Mouse (Mus musculus) frontal cortex, adult (tissue): ENCODE data around the gene Mcrip2.

Experiments used
- ATAC-seq: cut with Nextera tagmentation; 2 replicates; pipeline ENCODE4 v1.9.2; 2017; ENCODE audit warnings: mild to moderate bottlenecking, moderate library complexity, mixed read lengths; ENCODE audit not compliant: low TSS enrichment

Gene Mcrip2

GRCm38 (mm10) chr17:25868601-25869191 lies at the start of gene Mcrip2:
Gene Mcrip2 (minus strand): TSS chr17:25868764.
- peak; percentile 86 for ATAC-seq

- ATAC-seq = no peak
Measured at GRCm38 (mm10) chr17:25918037-25918750, 49.6 kb upstream of the Mcrip2 start.

GRCm38 (mm10) chr17:25916931-25917647 lies 48.5 kb upstream of the Mcrip2 start:
- ATAC-seq = no peak

- ATAC-seq = no peak
Measured at GRCm38 (mm10) chr17:25914295-25914694, 45.7 kb upstream of the Mcrip2 start.

DNA sequence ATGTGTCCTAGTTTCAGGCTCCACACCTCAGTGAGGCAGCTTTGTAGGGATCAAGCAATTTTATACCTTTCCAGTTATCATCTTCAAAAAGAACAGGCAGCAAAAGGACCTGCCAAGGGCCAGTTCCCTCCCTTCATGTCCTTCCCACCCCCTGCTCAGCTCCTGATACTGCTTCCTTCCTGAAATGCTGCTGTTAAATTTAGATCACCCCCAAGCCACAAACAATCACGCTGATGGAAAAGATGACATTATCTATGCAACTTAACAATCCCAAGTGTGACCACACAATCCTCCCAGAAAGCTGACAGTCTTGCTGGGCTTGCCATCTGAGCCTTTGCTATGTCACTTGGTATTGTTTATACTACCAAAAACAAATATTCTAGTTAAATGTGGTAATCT lies 45.3 kb upstream of the Mcrip2 start:
- no peak for ATAC-seq

DNA sequence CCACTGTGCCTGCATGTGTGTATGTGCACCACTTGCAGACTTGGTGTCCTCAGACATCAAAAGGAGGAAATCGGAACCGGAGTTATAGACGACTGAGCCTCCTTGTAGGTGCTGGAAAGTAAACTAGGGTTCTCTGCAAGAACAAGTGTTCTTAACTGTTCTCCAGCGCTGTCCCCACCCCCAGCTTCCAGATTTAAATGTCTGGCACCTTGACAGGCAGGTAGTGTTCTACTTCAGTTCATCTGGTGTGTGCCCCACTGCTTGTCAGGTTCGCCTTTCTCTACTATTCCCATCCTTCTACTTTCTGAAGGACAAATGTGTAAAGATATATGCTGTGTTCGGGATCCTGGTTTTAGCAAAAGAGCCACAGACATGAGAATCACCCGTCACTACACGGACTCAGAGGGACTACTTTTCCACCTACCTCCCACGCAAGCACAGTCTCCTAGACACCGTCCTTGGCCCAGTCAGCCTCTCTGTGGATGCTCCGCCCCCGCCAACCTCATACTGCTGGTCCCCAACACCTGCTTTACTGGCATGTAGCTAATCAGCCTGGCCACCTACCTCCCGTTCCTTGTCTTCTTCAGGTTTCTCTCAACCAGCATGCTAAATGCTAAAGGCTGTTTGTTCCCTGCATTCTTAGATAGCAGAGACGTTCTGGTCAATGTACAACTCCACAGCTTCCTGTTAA lies 44.8 kb upstream of the Mcrip2 start:
- peak; percentile 78 for ATAC-seq

- ATAC-seq = no peak
Measured at GRCm38 (mm10) chr17:25911816-25912215, 43.3 kb upstream of the Mcrip2 start.

GRCm38 (mm10) chr17:25907640-25908039 lies 39.1 kb upstream of the Mcrip2 start:
- ATAC-seq = peak; percentile 76; the same call in 1 of the 2 replicates

DNA sequence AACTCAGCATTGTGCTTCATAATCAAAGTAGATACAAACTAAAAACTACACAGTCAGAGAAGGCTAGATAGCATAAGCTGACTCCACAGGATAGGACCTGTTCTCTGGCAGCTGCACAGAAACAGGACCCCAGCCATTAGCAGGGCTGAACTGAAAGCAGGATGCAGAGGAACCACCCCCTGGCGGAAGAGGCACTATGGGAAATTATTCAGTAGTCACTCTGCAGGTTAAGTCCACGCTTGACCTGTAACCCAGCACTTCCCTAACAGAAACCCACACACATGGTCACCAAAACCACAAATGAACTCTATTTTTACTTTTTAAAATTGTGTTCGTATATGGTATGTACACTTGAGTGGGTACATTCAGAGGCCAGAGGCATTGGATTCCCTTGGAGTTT lies 34.5 kb upstream of the Mcrip2 start:
- ATAC-seq = no peak

DNA sequence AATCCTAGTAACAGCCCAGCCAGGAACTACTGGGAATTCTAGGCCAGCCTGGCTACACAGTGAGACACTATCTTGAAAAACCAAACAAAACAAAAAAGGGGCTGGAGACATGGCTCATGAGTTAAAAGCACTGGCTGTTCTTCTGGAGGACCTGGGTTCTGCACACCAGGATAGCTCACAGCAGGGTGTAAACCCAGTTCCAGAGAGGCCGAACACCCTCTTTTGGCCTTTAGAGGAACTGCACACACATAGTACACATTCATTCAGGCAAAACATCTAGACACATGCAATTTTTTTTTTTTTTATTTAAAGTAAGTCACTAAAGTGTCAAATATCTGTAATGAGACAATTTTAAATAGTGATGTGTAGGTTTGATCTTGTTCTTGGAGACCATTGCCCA lies 31.6 kb upstream of the Mcrip2 start:
- ATAC-seq = no peak

- ATAC-seq = no peak
Measured at GRCm38 (mm10) chr17:25895891-25896290, 27.3 kb upstream of the Mcrip2 start.

GRCm38 (mm10) chr17:25895415-25895814 lies 26.9 kb upstream of the Mcrip2 start:
- ATAC-seq = no peak

GRCm38 (mm10) chr17:25893975-25894617 lies 25.5 kb upstream of the Mcrip2 start:
- peak; percentile 89 for ATAC-seq

- ATAC-seq = peak; percentile 90; the same call in 1 of the 2 replicates
Measured at GRCm38 (mm10) chr17:25888837-25889236, 20.3 kb upstream of the Mcrip2 start.

DNA sequence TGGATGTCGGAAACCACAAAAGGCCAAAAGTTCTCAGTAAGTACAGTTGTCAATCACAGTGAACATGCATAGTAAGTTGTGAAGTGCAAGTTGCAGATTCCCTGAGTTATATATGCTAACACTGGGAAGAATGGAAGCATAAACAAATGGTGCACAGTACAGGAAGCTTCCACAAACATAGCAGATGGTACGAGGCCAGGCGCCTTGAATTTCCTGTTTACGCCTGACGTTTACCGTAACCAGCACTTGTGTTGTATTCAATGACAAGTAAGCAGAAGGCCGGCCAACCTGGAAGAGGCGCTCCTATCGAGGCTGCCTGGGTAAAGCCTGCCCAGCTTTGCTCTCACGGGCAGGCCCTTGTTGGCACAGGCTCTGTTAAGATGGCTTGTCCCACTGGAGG lies 18.9 kb upstream of the Mcrip2 start:
- no peak for ATAC-seq

DNA sequence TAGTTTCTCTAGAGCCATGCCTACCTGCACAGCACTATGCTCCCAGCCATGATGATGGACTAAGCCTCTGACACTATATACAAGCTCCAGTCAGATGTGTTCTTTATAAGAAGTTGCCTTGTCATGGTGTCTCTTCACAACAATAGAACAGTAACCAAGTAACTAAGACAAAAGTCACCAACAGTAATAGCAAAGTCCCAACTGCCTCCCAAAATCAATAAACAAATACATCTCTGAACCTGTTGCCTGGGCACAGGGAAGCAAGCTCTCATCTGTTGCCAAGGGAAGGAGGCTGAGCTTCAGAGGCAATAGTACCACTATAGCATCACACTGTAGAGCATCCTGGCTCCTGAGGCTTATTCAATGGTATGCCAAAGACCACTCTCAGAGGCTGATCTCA lies 18.2 kb upstream of the Mcrip2 start:
- ATAC-seq = no peak

DNA sequence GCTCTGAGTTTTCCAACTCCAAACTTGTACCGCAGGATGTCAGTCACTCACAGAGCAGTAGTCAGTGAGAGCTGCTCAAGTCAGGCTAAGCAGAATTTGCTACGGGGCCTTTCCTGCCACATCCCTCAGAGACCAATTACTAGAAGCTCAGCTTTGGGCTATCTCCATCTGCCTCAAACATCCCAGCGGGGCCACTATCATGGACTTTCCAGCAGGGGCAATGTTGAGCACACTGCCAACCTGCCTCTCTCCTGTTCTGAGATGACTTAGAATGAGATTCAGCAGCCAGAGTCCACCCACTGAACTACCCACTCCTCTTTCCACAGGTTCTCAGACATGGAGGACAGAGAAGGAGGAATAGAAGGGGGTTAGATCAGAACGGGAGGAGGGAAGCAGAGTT lies 17.1 kb upstream of the Mcrip2 start:
- peak; percentile 43; the same call in 1 of the 2 replicates for ATAC-seq

- ATAC-seq = no peak
Measured at GRCm38 (mm10) chr17:25883824-25884223, 15.3 kb upstream of the Mcrip2 start.

GRCm38 (mm10) chr17:25883268-25883667 lies 14.7 kb upstream of the Mcrip2 start:
- no peak for ATAC-seq

DNA sequence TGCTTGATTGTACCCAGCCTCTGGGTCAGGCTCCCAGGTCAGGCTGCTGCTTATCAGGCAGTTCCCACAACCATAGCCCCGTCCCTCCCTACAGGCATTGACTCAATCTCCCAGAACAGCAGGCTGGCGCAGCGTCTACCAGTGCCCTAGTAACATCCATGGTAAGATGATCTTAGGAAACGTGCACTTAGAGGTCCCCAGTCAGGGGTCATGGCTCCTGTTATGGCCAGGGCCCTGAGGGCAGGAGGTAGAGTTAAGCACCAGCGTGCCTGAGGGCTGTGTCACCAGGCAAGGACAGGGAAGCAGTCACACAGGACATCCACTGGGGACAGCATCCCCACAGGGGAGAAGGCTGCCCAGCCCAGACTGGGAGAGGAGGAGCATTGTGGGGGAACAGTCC lies 13.7 kb upstream of the Mcrip2 start:
- ATAC-seq = no peak

DNA sequence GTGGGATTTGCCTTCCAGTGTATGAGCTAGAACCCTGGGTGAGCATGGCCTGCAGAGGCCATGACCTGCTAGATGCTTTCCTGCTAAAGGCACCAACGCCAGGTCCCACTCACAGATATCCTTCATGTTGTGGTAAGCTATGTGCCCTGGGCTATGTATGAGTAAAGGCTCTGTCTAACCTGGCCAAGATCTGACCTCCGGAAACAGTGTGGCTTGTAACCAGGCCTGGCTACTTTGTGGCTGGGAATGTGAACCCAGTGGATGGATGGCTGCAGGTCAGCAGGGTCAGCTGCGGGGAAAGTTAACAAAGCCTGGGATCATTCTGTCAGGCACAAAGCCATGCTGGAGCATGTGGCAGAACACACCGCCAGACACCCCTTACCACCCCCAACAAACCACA lies 13.1 kb upstream of the Mcrip2 start:
- no peak for ATAC-seq
